Mouse (Mus musculus) adrenal gland (tissue): ENCODE data around the gene Ppp4r4.
"Not testable (repeated sequence)": the region's sequence is repeated elsewhere in the genome, so short reads cannot be mapped to it uniquely, and the experiment has no call there.

Source experiments
- intact Hi-C: fragments of 180-260 bp; cut with DNase I; formaldehyde crosslinking; loops from one replicate; pipeline ENCODE4 v1.15.1; 2025
- long read RNA-seq, 2 experiments: library from polyadenylated mRNA; unstranded; transcript quantifications; one replicate each; pipeline ENCODE4 v2.0.0; 2020; ENCODE audit warnings: borderline replicate concordance in 1 of 2; ENCODE audit not compliant: insufficient replicate concordance in 1 of 2

Ppp4r4 gene
- long read RNA-seq, experiment 1 = 0 reads
- long read RNA-seq, experiment 2, partial matches to known transcripts = 1 of 3 reads
- long read RNA-seq, experiment 2, other reads (novel, unspliced or antisense) = 1 of 3 reads

DNA sequence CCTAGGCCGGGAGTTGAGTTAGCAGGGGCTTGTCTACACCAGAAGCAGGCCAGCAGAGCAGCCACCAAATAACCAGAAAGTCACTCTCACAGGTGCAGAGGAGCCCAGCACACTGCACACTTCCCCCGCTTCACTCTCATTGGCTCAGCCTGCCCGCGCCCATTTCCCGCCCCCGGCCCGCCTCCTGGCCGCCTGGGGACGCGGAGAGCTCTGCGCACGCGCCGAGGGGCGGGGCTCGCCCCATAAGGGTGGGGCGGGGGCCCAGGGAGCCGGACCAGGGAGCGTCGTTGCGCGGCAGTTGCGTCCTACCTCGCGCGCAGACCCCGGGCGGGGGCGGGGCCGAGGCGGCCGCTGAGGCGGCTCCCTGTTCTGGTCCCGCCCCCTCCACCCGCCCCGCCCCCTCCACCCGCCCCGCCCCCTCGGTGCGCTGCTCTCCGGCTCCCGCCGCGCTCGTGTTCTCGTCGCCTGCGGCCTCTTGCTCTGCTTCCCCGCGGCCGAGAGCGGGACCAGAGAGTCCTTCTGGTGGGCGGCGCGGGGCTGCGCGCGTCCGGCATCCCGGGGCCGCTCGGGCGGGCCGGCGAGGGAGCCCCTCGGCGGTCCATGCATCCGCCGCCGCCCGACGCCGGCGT lies at the start of gene Ppp4r4:
Gene Ppp4r4 (plus strand): TSS at position 264 of the 629 bp plus-strand sequence.
- intact Hi-C loops = no loop called here

DNA sequence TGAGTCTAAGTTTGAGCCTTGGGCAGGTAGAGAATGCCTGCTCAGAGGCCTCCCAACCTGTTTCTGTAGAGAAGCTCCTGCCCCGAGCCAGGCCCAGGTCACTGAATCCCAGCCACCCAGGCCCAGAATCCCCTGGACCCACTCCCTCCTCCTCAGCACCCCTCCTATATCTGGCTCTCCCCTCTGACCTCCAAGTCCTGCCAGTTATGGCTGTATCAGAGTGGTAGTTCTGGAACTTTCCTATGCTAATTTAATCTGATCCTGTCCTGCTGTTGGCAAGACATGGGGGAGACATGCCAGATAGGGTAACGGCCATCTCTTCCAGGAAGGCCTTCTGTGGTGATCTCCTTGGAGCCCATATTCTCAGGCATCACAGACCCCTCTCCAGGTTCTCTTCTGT lies 49.3 kb upstream of the Ppp4r4 start:
- intact Hi-C loops = no loop called here

DNA sequence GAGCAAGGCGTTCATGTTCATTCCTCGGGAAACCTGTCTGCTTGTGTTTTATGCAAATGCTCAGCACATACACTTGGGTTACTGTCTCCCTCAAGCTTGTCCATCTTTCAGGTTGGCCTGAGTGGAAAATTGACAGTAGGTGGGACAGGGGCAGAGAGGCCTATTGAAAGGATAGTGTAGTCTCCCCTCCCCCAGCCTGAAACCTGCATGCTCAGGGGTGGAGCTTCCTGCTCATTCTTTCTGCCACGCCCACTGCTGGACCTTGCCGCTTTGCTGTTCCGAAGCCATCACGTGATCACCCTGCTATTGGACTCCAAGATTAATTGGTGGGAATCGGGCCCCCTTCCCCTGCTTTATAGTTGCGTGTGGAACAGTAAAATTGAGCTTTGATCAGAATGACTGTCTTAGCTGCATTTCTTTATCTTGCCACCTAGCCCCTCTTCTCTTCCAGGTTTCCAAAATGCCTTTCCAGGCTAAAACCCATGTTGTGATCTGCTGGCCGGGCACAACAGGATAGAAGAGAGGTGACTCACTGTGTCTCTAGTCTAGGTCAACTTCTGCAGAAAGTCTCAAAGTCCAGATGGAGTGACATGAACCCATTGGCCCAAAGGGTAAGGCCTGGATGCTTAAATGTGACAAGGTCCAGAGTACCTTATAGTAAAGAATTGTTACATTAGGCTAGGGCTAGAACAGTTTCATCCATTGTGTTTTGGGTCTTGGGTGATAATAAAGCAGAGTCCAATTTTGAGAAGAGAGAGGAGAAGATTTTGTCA lies 47.7 kb upstream of the Ppp4r4 start:
- intact Hi-C loops = not testable (repeated sequence)

DNA sequence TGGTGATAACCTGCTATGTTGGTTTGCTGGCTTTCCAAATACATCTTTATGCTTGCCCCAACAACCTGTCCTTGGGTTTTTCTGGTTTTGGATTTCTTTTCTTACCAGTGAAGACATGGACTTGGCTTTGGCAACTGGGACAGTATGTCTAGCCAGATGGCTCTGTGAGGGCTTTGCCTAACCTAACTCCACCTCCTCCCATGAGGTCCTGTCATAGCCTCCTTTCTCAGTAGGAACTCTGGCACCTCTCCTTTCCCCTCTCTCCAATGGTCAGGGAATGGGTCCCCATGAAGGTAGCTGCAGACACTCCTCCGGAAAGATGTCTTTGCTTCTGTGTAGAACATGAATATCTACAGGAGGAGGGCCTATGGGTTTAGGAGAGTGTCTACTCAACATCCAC lies 45.4 kb upstream of the Ppp4r4 start:
- intact Hi-C loops = no loop called here

DNA sequence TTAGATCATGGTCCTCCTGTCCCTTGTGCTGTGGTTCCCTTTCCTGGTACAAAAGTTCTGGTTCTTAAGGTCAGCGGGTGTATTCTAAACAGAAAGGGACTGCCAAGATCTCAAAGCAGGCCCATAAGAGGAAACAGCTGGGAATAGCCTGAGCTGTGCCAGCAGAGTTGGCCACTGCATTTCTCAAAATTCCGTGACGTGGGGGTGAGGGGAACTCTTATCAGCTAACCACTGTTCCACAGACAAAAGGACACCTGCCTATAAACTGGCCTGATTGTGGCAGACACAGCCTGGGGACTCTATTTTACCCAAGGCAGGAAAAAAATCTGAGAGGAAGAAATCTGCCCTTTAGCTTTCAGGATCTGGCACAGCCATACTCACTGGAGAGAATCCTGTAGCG lies 44.8 kb upstream of the Ppp4r4 start:
- intact Hi-C loops = no loop called here

DNA sequence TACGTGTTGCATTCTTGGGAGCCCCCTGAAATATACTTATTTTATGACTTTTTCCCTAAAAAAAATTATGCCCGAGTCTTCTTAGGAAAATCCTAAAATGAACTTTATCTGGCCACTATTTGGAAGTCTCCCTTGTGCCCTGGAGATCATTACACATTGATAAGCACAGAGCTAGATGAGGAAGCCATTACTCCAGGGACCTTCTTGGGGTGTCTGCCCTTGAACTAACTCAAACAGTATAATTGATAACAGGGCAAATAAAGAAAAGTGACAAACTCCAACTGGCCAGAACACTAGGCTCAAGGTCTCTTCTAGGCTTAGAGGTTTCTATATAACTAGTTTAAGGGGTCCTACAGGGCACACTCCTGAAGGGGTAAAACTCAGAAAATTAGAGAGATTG lies 44.3 kb upstream of the Ppp4r4 start:
- intact Hi-C loops = no loop called here

DNA sequence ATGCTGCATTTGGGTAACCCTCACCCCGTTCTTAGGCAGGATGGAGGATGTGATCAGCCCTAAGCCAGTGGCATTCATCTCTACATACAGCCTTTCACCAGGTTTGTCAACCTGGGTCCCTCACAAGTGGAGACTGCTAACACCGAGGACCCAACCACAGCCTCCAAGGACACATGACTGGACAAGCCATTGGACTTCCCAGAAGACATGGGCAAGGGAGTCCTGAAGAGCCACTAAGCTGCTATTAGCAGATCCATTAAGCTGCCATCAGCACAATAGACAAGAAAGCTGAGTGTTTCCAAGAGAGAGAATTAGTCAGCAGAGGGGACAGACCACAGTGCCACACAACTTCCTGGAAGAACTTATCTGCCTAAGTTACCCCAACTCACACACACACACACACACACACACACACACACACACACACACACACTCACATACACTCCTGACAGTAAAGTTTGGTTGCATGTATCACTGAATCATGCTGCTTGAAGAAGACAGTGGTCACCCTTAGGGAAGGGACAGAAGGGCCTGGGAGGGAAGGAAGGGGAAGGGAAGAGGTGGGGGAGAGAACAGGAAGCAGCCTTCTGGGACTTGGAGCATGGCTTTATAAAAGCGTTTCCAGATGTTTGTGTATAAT lies 40.9 kb upstream of the Ppp4r4 start:
- intact Hi-C loops = no loop called here

DNA sequence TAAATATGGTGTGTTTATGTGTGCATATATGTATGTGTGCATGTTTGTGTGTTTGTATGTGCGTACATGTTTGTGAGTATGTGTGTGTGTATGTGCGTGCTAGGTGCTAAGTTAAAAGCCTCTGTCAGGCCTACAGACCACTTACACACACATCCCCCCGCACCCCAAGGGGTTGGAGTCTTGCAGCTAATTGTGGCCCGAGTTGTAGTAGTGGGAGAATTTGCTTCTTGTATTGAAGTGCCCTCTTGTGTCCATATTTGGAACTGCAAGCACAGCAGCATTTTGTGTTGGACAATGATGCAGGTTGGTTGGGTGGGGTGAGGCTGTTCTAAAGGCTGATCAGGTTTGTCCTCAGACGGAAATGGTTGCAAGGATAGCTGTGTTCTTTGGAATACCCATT lies 39.3 kb upstream of the Ppp4r4 start:
- intact Hi-C loops = loop anchor here (1.0 kb wide), 1 partner anchor 66 kb away; no protein-coding TSS in a partner anchor

DNA sequence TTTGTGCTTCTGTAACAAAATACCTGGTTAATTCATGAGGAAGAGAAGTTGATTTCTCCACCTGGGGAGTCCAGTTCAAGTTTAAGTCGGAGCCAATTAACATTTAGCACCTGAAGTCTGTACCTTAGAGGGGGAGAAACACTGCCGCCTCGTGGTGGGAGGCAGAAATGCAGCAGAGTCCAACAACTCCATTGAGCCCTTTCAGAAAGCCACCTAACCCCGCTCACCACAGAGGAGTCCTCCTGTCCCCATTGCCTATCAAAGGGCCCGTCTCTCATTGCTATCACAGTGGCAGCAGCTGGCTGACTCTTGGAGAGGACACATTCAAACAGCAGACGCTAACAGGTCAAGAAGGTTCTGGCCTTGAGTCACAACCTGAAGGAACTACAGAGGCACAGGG lies 37.6 kb upstream of the Ppp4r4 start:
- intact Hi-C loops = no loop called here

DNA sequence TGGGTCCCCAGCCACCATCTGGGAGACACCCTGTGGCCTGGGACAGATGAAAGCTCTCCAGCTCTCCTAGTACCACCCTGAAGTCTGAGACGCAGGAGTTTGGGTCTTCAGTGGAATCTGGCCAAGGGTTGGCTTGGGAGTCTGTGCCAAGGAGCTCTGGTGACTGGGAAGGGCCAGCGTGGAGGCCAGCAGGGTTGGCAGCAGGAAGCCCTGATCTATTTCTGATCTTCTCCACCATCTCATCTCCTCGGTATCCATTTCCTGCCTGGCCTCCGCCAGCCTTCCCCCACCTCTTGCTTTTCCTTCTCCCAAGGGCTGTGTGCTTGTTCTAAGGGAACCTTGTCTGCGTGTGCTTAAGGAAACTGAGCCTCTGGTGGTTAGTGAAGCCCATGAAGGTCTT lies 33.3 kb upstream of the Ppp4r4 start:
- intact Hi-C loops = loop anchor here (5.0 kb wide), 1 partner anchor 144 kb away; no protein-coding TSS in a partner anchor

DNA sequence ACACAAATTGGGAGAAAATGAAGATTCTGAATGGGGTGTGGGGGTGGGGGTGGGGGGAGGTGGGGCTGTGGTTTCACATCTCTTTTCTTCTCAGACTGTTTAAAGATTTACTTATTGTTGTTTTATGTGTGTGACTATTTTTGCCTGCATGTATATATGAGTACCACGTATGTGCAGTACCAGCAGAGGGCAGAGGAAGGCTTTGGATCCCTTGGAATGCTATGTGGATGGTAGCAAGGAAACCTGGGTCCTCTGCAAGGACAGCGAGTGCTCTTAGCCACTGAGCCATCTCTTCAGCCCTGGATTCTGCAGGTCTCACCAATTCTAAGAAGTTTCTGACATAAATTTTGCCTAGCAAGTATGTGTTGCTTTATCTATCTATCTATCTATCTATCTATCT lies 32.8 kb upstream of the Ppp4r4 start:
- intact Hi-C loops = loop anchor here (5.0 kb wide), 1 partner anchor 143 kb away; no protein-coding TSS in a partner anchor

DNA sequence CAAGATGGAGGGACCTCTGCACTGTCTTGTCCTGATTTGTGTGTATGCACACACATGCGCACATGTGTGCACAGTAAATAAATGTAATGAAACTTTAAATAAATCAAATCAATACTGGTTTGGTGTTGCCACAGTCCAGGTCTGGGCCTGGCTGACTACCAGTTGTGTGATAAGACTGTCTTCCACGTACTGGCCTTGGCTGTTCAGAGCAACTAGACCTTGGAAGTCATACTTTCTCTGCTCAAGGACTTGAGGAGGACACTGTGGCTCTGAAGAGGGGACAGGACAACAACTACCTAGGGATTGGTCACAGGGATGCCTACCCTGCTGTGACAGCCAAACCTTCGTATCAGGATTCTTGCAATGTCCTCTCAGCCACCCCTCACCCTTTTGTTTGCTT lies 28.8 kb upstream of the Ppp4r4 start:
- intact Hi-C loops = no loop called here

DNA sequence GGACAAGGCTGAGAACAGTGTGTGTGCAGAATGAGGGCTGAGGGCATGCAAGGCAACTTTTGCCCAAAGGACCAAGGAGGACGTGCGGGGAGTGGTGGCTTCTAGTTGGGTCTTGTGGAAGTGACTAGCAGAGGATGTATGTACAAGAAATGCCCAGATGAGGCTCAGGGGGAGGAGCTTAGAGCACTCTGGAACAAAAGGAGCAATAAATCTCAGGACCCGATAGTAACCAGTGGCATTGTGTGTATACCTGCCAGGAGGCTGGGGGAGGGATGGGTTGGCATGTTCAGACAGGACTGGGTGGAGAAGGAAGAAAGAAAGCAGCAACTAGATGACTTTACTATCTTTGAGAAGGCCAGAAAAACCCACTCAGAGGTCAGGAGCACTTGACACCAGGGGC lies 27.7 kb upstream of the Ppp4r4 start:
- intact Hi-C loops = no loop called here

DNA sequence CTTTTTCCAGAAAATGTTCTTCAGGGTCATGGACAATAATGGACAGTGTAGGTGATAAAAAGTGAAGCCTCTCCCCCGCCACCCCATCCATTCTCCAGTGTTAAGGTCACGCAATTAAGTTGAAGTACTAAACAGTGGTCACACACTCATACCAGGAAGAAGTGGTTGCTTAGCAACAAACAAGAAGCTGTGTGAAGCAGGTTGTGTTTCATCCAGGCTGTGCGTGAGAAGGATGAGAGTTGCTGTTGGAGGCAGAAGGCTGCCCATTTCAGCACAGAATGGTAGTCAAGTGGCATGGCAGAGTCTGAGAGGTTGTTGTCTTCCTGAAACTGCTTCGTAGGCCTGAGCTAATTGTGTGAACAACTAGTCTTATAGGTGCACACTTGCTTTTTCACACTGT lies 23.7 kb upstream of the Ppp4r4 start:
- intact Hi-C loops = no loop called here

DNA sequence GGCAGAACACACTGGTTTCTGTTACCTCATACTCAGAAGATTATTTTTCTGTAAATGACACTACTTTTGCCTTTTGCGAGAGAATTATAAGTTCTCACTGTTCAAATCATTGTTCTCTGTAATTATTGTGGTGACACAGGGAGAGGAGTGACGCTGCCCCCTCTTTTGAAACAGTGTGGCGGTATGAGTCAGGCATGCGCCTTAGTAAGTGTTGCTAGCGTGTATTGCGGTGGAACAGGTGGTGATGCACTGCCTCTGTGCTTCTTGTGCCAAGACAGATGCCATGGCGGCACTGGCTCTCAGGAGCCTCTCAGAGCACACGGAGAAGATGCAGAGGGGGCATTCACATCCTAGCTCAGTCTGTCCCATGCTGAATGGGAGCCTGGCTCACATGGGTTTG lies 22.2 kb upstream of the Ppp4r4 start:
- intact Hi-C loops = no loop called here

DNA sequence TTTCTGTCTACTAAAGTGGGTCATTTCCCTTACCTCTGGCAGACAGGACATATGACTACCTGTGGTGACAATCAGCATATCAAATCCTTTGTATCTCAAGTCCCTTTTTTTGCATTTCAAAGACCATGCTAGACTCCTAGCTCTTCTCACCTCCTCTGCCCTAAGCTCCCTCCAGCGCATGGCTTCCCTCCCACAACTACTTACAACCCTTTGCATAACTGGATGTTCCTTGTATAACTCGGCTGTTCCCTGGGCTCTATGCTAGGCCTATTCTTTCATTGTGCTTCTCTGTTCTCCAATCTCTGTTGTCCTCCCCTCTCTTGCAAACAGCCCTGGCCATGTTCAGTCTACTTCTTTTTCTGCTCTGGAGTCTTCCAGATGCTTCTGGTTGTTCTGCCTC lies 20.5 kb upstream of the Ppp4r4 start:
- intact Hi-C loops = no loop called here

DNA sequence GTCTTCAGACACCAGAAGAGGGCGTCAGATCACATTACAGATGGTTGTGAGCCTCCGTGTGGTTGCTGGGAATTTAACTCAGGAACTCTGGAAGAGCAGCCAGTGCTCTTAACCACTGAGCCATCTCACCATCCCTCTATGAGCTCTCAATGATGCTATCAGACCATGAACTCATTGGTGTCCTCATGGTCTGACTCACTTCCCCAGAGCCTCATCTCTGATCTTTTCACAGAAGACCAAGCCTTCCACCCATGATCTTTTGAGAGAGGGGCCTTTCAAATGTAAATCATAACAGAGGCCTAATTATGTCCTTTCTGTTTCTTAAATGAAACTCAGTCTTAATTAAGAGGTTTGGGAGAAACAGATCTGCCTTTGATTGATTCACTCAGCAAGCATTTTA lies 19.0 kb upstream of the Ppp4r4 start:
- intact Hi-C loops = no loop called here

DNA sequence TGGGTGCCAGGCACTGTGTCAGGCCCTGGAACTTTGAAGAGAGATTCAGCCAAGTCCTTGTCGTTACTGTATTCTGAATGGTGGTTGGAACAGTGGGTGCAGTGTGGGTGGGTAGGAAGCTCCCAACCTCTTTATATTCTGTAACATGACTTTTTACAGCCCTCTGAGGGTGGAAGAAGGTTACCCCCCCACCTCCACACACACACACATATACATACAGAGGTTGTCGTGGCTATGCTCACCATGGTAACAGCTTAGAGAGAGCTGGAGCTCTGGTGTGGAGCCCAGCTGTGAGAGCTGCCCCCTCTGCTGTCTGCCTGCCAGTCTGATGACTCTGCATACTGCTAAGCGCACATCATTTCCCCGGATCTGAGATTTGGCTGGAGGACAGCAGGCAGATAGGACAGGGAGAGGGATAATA lies 18.6 kb upstream of the Ppp4r4 start:
- intact Hi-C loops = no loop called here

DNA sequence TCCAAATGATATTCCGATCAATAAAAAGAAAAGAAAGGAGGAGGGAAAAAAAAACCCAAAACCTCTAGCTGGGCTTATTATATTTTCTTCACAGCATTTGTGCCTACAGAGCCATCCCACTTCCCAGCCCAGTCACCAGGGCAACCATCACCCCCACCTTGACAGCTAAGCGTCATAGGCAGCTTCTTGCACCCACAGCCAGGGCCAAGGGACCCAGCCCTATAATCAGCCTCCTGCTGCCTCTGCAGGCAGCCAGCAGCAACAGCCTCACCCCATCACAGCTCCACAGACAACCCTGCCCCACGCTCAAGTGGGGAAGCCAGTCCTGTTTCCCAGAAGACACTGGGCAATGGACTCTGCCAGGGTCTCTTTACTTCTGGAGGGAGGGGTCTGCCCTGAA lies 17.7 kb upstream of the Ppp4r4 start:
- intact Hi-C loops = no loop called here

DNA sequence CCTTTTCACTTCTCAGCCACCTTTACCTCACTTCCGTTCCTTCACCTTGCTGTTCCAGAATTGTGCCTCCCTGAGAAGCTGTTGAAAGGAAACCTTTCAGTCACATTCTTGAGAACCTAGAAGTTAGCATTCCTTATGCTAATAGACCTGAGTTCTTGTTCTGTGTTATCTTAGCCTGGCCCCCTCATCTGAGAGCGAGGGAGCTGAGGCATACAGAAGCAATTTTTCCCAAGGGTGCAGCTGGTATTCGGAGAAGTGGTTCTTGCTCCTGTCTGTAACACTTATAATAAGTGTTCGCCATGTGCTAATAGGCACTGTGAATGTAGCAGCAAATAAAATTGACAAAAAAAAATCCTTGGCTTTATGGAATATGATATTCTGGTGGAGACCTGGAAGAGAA lies 16.4 kb upstream of the Ppp4r4 start:
- intact Hi-C loops = no loop called here

DNA sequence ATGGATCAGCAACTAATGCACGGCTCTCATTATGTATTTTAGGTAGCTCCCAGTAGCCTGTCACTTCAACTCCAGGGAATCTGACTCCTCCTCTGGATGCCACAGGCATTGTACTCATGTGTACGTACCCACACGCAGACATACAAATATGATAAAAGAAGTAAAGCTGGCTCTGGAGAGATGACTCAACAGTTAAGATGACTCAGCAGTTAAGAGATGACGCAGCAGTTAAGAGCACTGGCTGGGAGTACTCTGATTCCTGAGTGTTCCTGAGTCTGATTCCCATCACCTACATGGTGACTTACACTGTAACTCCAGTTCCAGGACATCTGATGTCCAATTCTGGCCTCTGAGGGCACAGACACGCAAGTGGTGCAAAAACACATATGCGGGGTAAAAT lies 13.4 kb upstream of the Ppp4r4 start:
- intact Hi-C loops = no loop called here

DNA sequence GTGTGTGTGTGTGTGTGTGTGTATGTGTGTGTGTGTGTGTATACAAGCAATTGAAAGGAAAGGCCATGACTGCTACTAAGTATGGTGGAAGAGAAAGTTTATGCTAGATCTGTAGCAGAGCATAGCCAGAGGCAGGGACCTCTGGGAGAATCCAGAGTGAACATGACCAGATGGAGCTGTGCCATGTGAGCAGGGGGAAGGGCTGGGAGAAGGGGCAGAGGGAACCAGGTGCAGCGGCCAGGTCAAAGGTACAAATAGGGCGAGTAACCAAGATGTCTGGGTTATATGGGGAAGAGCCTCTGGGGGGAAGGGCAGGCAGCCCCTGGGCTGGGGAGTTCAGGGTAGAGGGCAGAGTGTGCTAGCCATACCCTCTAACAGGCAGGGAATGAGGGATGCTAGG lies 1.5 kb upstream of the Ppp4r4 start:
- intact Hi-C loops = no loop called here
